Mouse (Mus musculus) bone marrow macrophage, adult 2 months (primary cell): ENCODE data around the gene Bcl9.

ENCODE experiments used
- CTCF ChIP-seq: IDR thresholded peaks from 2 replicates; pipeline ENCODE4 v1.5.1; 2012; ENCODE audit warnings: low read depth, mild to moderate bottlenecking, low read length, moderate library complexity
- POLR2A ChIP-seq: IDR thresholded peaks from 2 replicates; pipeline ENCODE4 v1.6.1; 2012; ENCODE audit warnings: mild to moderate bottlenecking, low read depth, low read length, borderline replicate concordance

DNA sequence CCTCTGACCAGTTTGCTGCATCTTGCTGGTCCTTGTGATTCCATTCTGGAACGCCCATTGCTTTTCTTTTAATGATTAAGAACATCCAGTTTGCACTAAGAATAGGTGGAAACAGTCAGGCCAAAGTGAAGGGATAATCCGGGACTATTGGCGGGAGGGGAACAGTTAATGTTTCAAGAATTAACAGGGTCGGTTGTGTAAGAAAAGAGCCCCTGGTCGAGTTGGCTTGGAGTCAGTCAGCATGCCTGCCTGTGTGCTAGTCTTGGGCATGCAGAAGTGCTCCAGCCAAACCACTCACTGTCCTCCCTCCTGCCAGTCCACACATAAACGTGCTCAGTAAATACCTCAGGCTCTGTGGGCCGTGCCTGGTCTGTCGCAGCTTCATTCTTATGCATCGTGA lies 125.5 kb downstream of the Bcl9 start:
- no peak for TF ChIP-seq POLR2A
- no peak for TF ChIP-seq CTCF
